Mouse (Mus musculus) brain, embryonic 14.5 days (tissue): ENCODE measurements at regions not wholly inside any gene's neighbourhood (a gene's known extent, or its start where the extent isn't known, plus 50 kb on each side); places are given as distances from the start of the nearest gene placed in this dataset.

Source experiments
- CTCF ChIP-seq: fragments of 200-500 bp; IDR thresholded peaks from 2 replicates; pipeline ENCODE4 v1.5.1; 2012; ENCODE audit warnings: inconsistent platforms, mild to moderate bottlenecking, moderate library complexity, borderline replicate concordance; ENCODE audit not compliant: insufficient read depth, insufficient read length; ENCODE audit errors: extremely low read depth
- POLR2A ChIP-seq: fragments of 200-500 bp; IDR thresholded peaks from 2 replicates; pipeline ENCODE4 v1.6.1; 2012; ENCODE audit warnings: mild to moderate bottlenecking, inconsistent platforms, borderline replicate concordance; ENCODE audit not compliant: poor library complexity, insufficient read depth, insufficient read length, severe bottlenecking; ENCODE audit errors: extremely low read depth

- TF ChIP-seq CTCF (no peak), POLR2A (no peak)
Observed at GRCm38 (mm10) chr8:25445054-25445453, 620.9 kb upstream of the Adam5 start.
